Mouse (Mus musculus) MEL (cell line): Measurements from ENCODE around the gene Orc1. TPM values are rescaled to one million over a fixed set of nuclear protein-coding genes. Genes with fewer than 3 reads are reported as not detected.

ENCODE experiments used
- DNase-seq: peaks from one replicate; pipeline ENCODE4 v3.0.0; 2011; ENCODE audit warnings: low read depth, low spot score
- H3K27ac ChIP-seq: 2 replicates; pipeline ENCODE4 v1.5.1; 2012; ENCODE audit warnings: low read depth, mild to moderate bottlenecking, control low read depth, low read length, moderate library complexity; ENCODE audit not compliant: control insufficient read depth
- H3K27me3 ChIP-seq, 2 experiments: fragments of 150-350 bp in 1 of 2; sonication (generic) in 1 of 2; 2 replicates each; pipeline ENCODE4 v1.6.1; 2012; ENCODE audit warnings: low read length in 2 of 2, mild to moderate bottlenecking in 2 of 2, improper control_type of control experiment in 1 of 2, moderate library complexity in 1 of 2; ENCODE audit not compliant: insufficient read depth in 2 of 2, control insufficient read depth in 1 of 2
- H3K36me3 ChIP-seq, 2 experiments: 2 replicates each; pipeline ENCODE4 v1.6.1; 2012 to 2014; ENCODE audit warnings: low read length in 2 of 2, improper control_type of control experiment in 1 of 2, inconsistent platforms in 1 of 2, mild to moderate bottlenecking in 1 of 2; ENCODE audit not compliant: insufficient read depth in 2 of 2, control insufficient read depth in 1 of 2
- H3K4me1 ChIP-seq, 2 experiments: fragments of 150-350 bp in 1 of 2; sonication (generic) in 1 of 2; 2 replicates each; pipeline ENCODE4 v1.6.1; 2012; ENCODE audit warnings: low read length in 2 of 2, improper control_type of control experiment in 1 of 2, mild to moderate bottlenecking in 1 of 2; ENCODE audit not compliant: insufficient read depth in 2 of 2, control insufficient read depth in 1 of 2
- H3K4me3 ChIP-seq, 2 experiments: fragments of 150-350 bp in 1 of 2; sonication (generic) in 1 of 2; 2 replicates each; pipeline ENCODE4 v1.5.1; 2012; ENCODE audit warnings: low read depth in 2 of 2, low read length in 2 of 2, mild to moderate bottlenecking in 2 of 2, moderate library complexity in 2 of 2, control low read depth in 1 of 2, improper control_type of control experiment in 1 of 2; ENCODE audit not compliant: control insufficient read depth in 1 of 2, insufficient read depth in 1 of 2
- H3K79me2 ChIP-seq: 2 replicates; pipeline ENCODE4 v1.6.1; 2012; ENCODE audit warnings: mild to moderate bottlenecking, low read length, moderate library complexity; ENCODE audit not compliant: control insufficient read depth, poor library complexity, insufficient read depth
- H3K9ac ChIP-seq: 2 replicates; pipeline ENCODE4 v1.6.1; 2012; ENCODE audit warnings: low read depth, mild to moderate bottlenecking, control low read depth, low read length, moderate library complexity; ENCODE audit not compliant: control insufficient read depth, poor library complexity, severe bottlenecking
- H3K9me3 ChIP-seq: fragments of 150-350 bp; sonication (generic); replicated peaks from 2 replicates; pipeline ENCODE4 v1.6.1; 2012; ENCODE audit warnings: mild to moderate bottlenecking, low read length, improper control_type of control experiment, moderate library complexity; ENCODE audit not compliant: insufficient read depth
- BHLHE40 ChIP-seq: IDR thresholded peaks from 2 replicates; pipeline ENCODE4 v1.6.1; 2012; ENCODE audit warnings: low read depth, mild to moderate bottlenecking, inconsistent platforms, low read length, improper control_type of control experiment, borderline replicate concordance
- CHD1 ChIP-seq: IDR thresholded peaks from 2 replicates; pipeline ENCODE4 v1.6.1; 2012; ENCODE audit warnings: low read depth, mild to moderate bottlenecking, inconsistent platforms, low read length, improper control_type of control experiment
- CTCF ChIP-seq, 3 experiments: IDR thresholded peaks in 2 of 3; conservative IDR thresholded peaks in 1 of 3; 2 replicates each; pipeline ENCODE4 v1.5.1; 2011 to 2012; ENCODE audit warnings: low read length in 3 of 3, low read depth in 2 of 3, mild to moderate bottlenecking in 2 of 3, improper control_type of control experiment in 1 of 3, inconsistent platforms in 1 of 3, mixed read lengths in 1 of 3, moderate library complexity in 1 of 3; ENCODE audit not compliant: control insufficient read depth in 1 of 3, insufficient read depth in 1 of 3, poor library complexity in 1 of 3, severe bottlenecking in 1 of 3
- E2F4 ChIP-seq: IDR thresholded peaks from 2 replicates; pipeline ENCODE4 v1.6.1; 2011; ENCODE audit warnings: low read depth, low read length, improper control_type of control experiment, borderline replicate concordance
- EP300 ChIP-seq, 2 experiments: IDR thresholded peaks; 2 replicates each; pipeline ENCODE4 v1.6.1; 2011; ENCODE audit warnings: improper control_type of control experiment in 2 of 2, low read length in 2 of 2, low read depth in 1 of 2, mild to moderate bottlenecking in 1 of 2
- ETS1 ChIP-seq: IDR thresholded peaks from 2 replicates; pipeline ENCODE4 v1.6.1; 2012; ENCODE audit warnings: low read depth, mild to moderate bottlenecking, inconsistent platforms, low read length, improper control_type of control experiment, moderate library complexity
- GABPA ChIP-seq: IDR thresholded peaks from 2 replicates; pipeline ENCODE4 v1.6.1; 2012; ENCODE audit warnings: low read depth, mild to moderate bottlenecking, inconsistent platforms, low read length, improper control_type of control experiment, moderate library complexity
- GATA1 ChIP-seq: IDR thresholded peaks from 2 replicates; pipeline ENCODE4 v1.6.1; 2011; ENCODE audit warnings: low read depth, low read length, improper control_type of control experiment
- HCFC1 ChIP-seq: IDR thresholded peaks from 2 replicates; pipeline ENCODE4 v1.6.1; 2012; ENCODE audit warnings: low read depth, mild to moderate bottlenecking, inconsistent platforms, low read length, improper control_type of control experiment, moderate library complexity
- JUND ChIP-seq: IDR thresholded peaks from 2 replicates; pipeline ENCODE4 v1.6.1; 2011; ENCODE audit warnings: low read depth, mild to moderate bottlenecking, improper control_type of control experiment, low read length
- MAX ChIP-seq: IDR thresholded peaks from 2 replicates; pipeline ENCODE4 v1.6.1; 2011; ENCODE audit warnings: low read length, improper control_type of control experiment
- MEF2A ChIP-seq: IDR thresholded peaks from 2 replicates; pipeline ENCODE4 v1.6.1; 2014; ENCODE audit warnings: low read depth, mild to moderate bottlenecking, inconsistent platforms, low read length, improper control_type of control experiment; ENCODE audit not compliant: poor library complexity, insufficient replicate concordance, severe bottlenecking; ENCODE audit errors: extremely low read depth
- MYB ChIP-seq: IDR thresholded peaks from 2 replicates; pipeline ENCODE4 v1.6.1; 2011; ENCODE audit warnings: mild to moderate bottlenecking, low read depth, low read length, improper control_type of control experiment
- MYC ChIP-seq: IDR thresholded peaks from 2 replicates; pipeline ENCODE4 v1.6.1; 2011; ENCODE audit warnings: low read depth, mild to moderate bottlenecking, low read length, improper control_type of control experiment, moderate library complexity
- NRF1 ChIP-seq: IDR thresholded peaks from 2 replicates; pipeline ENCODE4 v1.6.1; 2014; ENCODE audit warnings: low read depth, mild to moderate bottlenecking, inconsistent platforms, low read length, improper control_type of control experiment, moderate library complexity; ENCODE audit not compliant: poor library complexity, insufficient read depth, severe bottlenecking
- POLR2A ChIP-seq, 2 experiments: IDR thresholded peaks; 2 replicates each; pipeline ENCODE4 v1.6.1; 2011 to 2012; ENCODE audit warnings: low read length in 2 of 2, mild to moderate bottlenecking in 2 of 2, control low read depth in 1 of 2, improper control_type of control experiment in 1 of 2, low read depth in 1 of 2, moderate library complexity in 1 of 2; ENCODE audit not compliant: control insufficient read depth in 1 of 2, insufficient read depth in 1 of 2, poor library complexity in 1 of 2
- RCOR1 ChIP-seq: IDR thresholded peaks from 2 replicates; pipeline ENCODE4 v1.6.1; 2012; ENCODE audit warnings: low read depth, mild to moderate bottlenecking, inconsistent platforms, low read length, improper control_type of control experiment
- SIN3A ChIP-seq: IDR thresholded peaks from 2 replicates; pipeline ENCODE4 v1.6.1; 2012; ENCODE audit warnings: low read length, improper control_type of control experiment, inconsistent platforms
- SMC3 ChIP-seq: IDR thresholded peaks from 2 replicates; pipeline ENCODE4 v1.6.1; 2011; ENCODE audit warnings: low read depth, low read length, improper control_type of control experiment
- TAL1 ChIP-seq: IDR thresholded peaks from 2 replicates; pipeline ENCODE4 v1.6.1; 2012; ENCODE audit warnings: mild to moderate bottlenecking, inconsistent platforms, low read length, moderate library complexity, mixed read lengths
- TBP ChIP-seq: IDR thresholded peaks from 2 replicates; pipeline ENCODE4 v1.8.0; 2011; ENCODE audit warnings: low read depth, low read length, improper control_type of control experiment
- TCF12 ChIP-seq: IDR thresholded peaks from 2 replicates; pipeline ENCODE4 v1.6.1; 2014; ENCODE audit warnings: low read depth, mild to moderate bottlenecking, inconsistent platforms, low read length, improper control_type of control experiment, moderate library complexity
- USF1 ChIP-seq: IDR thresholded peaks from 2 replicates; pipeline ENCODE4 v1.6.1; 2014; ENCODE audit warnings: low read depth, mild to moderate bottlenecking, inconsistent platforms, low read length, improper control_type of control experiment, moderate library complexity
- ZC3H11A ChIP-seq: IDR thresholded peaks from 2 replicates; pipeline ENCODE4 v1.6.1; 2012; ENCODE audit warnings: low read depth, mild to moderate bottlenecking, inconsistent platforms, low read length, improper control_type of control experiment
- ZKSCAN1 ChIP-seq: IDR thresholded peaks from 2 replicates; pipeline ENCODE4 v1.6.1; 2012; ENCODE audit warnings: low read depth, mild to moderate bottlenecking, inconsistent platforms, low read length, improper control_type of control experiment, moderate library complexity
- ZMIZ1 ChIP-seq: IDR thresholded peaks from 2 replicates; pipeline ENCODE4 v1.6.1; 2012; ENCODE audit warnings: low read depth, mild to moderate bottlenecking, inconsistent platforms, low read length, improper control_type of control experiment, moderate library complexity
- ZNF384 ChIP-seq: IDR thresholded peaks from 2 replicates; pipeline ENCODE4 v1.6.1; 2012; ENCODE audit warnings: low read depth, mild to moderate bottlenecking, inconsistent platforms, low read length, improper control_type of control experiment
- polyA plus RNA-seq, 2 experiments: library from polyadenylated mRNA; stranded (reverse) in 1 of 2; unstranded in 1 of 2; fragments of >175 nt in 1 of 2; fragments of >200 nt in 1 of 2; gene quantifications; 2 replicates each; pipeline versions ENCODE4 v1.2.1 to v1.2.4; 2012; ENCODE audit warnings: low replicate concordance in 2 of 2, low read depth in 1 of 2; ENCODE audit not compliant: insufficient read length in 2 of 2, insufficient read depth in 1 of 2, missing spikeins in 1 of 2
- total RNA-seq: library from RNA; depleted of rRNA; stranded (reverse); fragments of 300-350 nt; gene quantifications from 2 replicates; pipeline ENCODE4 v1.2.3, GENCODE M21; 2012

Orc1 gene
- total and polyA plus RNA-seq, 3 experiments: 24.4 to 26.8 TPM; not detected in 1

DNA sequence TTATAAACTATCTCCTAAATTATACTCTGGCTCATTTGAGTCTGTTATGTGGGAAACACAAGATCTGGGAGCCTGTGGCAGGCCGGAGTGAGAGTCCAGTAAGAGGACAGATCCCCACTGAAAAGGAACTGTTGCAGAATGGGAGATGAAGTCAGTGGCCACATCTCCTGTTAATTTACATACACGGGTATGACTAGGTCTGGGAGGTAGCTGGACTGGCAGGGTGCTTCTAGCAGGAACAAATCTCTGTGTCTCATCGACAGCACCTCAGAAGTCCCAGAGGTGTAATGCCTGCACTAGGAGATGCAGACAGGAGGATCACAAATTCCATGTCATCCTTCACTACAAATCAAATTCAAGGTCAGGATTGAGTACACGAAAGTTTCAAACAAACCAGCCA lies 39.4 kb downstream of the Orc1 start:
- Histone ChIP-seq H3K4me1 (peaks cover 0 to 16% of the 10 kb centered on the region in 2 experiments; a peak in 3 of 4 replicates), H3K79me2 (peaks cover 7% of the 10 kb centered on the region), H3K4me3 (no peak overlapping the region), H3K9me3 (no peaks in the 10 kb centered on the region), H3K27me3 (no peaks in the 10 kb centered on the region), H3K36me3 (peaks cover 9 to 10% of the 10 kb centered on the region in 2 experiments; a peak in 3 of 4 replicates), H3K27ac (no peak overlapping the region), H3K9ac (no peak overlapping the region; the same call in 1 of the 2 replicates)
- TF ChIP-seq MEF2A (no peak), MAX (no peak), SMC3 (no peak), JUND (no peak), NRF1 (no peak), ETS1 (no peak), E2F4 (no peak), GABPA (no peak), POLR2A (IDR thresholded peaks at IDR 0.05; ENCODE audit: control insufficient read depth in 1 of 2, insufficient read depth in 1 of 2, low read depth in 1 of 2, low read length in 2 of 2, poor library complexity in 1 of 2) (no peak), BHLHE40 (no peak), ZC3H11A (no peak), USF1 (no peak), ZKSCAN1 (no peak), ZNF384 (no peak), MYC (no peak)
- no peak for DNase-seq

DNA sequence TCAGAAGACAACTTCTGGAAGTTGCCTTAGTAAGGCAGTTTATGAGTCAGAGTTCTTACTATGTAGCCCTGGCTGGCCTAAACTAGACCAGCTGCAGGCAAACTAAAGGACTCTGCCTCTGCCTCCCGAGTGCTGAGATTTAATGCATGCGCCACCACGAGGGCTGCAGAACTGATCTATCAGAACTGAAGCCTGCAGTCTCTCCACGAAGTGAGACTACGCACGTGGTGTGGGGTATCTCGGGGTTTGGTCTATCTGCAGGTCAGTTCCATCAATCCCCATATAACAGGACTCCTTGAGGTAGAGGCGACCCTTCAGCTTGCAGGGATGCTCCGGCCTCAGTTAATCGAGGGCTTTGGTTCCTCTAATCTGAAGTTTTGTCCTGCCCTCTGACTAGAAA lies 39.9 kb downstream of the Orc1 start:
- DNase-seq: no peak
- H3K4me3 ChIP-seq: peak overlapping the region; percentile 66 to 74
- no peaks in the 10 kb centered on the region for H3K27me3 ChIP-seq
- H3K36me3 ChIP-seq: peaks cover 7 to 11% of the 10 kb centered on the region in 2 experiments; a peak in 3 of 4 replicates
- TF ChIP-seq SMC3 (no peak), RCOR1 (no peak), TCF12 (no peak), GATA1 (no peak), CTCF (IDR thresholded peaks at IDR 0.05 in 2 of 3, conservative IDR thresholded peaks at IDR 0.05 in 1 of 3; ENCODE audit: control insufficient read depth in 1 of 3, insufficient read depth in 1 of 3, low read depth in 2 of 3, low read length in 3 of 3, poor library complexity in 1 of 3, severe bottlenecking in 1 of 3) (no peak), CHD1 (no peak), POLR2A (IDR thresholded peaks at IDR 0.05; ENCODE audit: control insufficient read depth in 1 of 2, insufficient read depth in 1 of 2, low read depth in 1 of 2, low read length in 2 of 2, poor library complexity in 1 of 2) (no peak), ZKSCAN1 (no peak), TBP (no peak; the same call in 1 of the 2 replicates), ETS1 (no peak), ZMIZ1 (no peak), MYB (no peak), TAL1 (no peak), MYC (no peak; the same call in 1 of the 2 replicates), EP300 (IDR thresholded peaks at IDR 0.05; ENCODE audit: low read depth in 1 of 2, low read length in 2 of 2) (no peak), NRF1 (no peak), SIN3A (no peak), HCFC1 (no peak)
- no peaks in the 10 kb centered on the region for H3K9me3 ChIP-seq
- H3K27ac ChIP-seq: peak overlapping the region; percentile 64
- H3K4me1 ChIP-seq: peaks cover 0 to 17% of the 10 kb centered on the region in 2 experiments; a peak in 3 of 4 replicates
- H3K9ac ChIP-seq: peak overlapping the region; percentile 92
- peaks cover 7% of the 10 kb centered on the region for H3K79me2 ChIP-seq
